Mouse (Mus musculus) layer of hippocampus, adult 18-20 months (tissue): ENCODE data around the gene Fstl3. TPM values are rescaled to one million over a fixed set of nuclear protein-coding genes. Genes with fewer than 3 reads are reported as not detected.

Experiments
- DNase-seq, 2 experiments: peaks; one replicate each; pipeline ENCODE4 v3.0.0; 2022; ENCODE audit warnings: low spot score in 2 of 2
- total RNA-seq, 2 experiments: library from RNA; stranded (reverse); gene quantifications; 2 replicates each; pipeline ENCODE4 v1.2.3; 2021

The Fstl3 gene
- total RNA-seq, 2 experiments from 2014 or later: 1.8 to 2.5 TPM

DNA sequence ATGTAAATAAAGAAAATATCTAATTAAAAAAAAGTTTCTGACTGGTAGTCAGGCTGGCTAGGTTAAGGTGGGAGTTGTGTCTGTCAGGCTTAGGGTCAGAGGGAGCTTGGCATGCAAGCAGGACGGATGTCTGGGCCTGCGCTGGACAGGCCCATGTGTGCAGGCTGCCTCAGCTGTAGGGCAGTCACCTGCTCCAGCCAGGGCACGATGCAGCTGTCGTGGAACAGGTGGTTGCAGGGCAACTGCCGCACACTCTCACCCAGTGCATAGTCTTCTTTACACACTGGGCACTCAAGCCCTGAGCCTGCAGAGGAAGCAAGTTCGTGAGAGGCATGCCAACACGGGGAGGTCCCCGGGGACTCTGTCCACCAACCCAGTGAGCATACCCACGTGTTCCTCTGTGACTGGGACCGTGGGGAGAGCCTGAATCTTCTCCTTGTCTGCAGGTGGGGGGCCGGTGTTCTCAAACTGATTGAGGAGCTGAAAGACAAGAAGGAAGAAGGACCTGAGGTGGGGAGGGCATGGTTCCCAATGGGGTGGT is 16.4 kb upstream of the Fstl3 start:
- no peak for DNase-seq

DNA sequence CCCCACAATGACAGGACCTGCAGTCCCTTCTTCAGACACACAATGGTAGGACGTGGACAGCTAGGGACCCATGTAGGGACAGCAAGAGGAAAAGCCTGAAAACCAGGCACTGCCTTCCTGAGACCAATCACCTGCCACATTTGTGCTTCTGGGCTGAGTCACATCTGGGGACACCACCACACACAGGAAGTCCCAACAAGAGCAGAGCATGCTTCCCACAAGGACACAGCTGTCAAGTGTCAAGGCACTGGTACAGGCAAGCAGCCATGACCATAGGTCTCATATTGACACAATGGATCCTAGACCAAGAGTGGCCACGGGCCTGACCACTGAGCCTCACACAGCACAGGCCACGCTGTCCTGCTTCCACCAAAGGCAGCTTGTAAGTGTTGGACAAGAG is 14.2 kb upstream of the Fstl3 start:
- DNase-seq: no peak

DNA sequence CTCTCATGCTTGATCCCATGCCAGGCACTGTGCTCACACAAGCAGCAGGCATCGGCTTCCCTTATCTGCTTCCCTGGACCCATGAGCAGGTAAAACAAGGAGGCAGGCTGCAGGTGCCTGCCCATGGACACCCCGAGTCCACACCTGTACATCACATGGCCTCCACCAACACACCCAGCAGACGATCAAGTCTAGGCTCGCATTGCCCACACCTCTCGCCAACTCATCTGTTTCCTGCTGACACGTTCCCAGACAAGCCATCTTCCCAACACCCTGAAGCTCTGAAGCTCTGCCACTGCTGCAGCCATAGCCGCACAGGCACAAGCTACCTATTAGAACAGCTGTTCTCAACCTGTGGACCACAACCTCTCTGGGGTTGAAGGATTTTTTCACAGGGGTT is 12.8 kb upstream of the Fstl3 start:
- no peak for DNase-seq

DNA sequence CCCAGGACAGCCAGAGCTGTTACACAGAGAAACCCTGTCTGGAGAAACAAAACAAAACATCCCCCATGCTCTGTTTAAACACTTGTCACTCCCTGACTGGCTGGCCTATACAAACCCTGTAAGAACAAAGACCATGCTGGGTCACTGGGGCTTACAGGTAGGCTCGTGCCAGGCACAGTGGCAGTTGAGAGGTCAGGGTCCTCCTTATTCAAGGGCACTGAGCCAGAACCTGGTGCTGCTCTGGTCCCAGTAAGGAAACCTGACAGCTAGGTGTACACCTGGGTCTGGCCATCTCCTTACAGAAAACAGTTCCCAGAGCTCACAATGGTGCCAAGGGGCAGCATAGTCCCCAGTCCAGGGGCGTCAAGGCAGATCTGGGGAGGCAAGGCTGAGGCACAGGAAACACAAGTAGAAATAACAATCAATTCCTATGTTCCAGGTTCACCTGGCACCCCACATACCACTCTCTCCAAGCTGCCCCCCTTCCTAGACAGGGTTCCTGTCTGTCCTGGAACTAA is 11.8 kb upstream of the Fstl3 start:
- no peak for DNase-seq

DNA sequence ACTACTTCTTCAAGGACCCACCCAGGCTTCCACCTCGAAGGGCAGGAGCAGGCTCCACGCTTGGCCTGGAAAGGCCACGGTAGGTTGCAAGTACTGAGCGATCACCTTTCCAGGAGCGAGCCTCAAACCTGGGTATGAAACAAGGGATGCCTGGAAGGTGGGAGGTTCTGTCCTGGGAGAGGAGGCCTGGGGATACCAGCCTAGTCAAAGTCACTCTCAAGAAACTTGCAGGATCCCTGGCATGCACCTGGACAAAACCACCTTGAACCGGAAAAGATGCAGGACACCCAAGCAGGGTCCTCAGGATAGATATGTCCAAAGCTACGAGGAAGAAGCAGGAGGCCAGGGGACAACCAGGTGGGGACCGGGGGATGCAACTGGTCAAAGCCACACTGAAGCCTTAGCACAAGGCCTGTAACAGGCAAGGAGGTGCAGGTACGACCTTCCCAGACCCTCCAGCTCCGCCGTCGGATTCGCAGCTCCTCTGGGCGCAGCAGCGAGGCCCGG is 11.0 kb upstream of the Fstl3 start:
- no peak for DNase-seq

DNA sequence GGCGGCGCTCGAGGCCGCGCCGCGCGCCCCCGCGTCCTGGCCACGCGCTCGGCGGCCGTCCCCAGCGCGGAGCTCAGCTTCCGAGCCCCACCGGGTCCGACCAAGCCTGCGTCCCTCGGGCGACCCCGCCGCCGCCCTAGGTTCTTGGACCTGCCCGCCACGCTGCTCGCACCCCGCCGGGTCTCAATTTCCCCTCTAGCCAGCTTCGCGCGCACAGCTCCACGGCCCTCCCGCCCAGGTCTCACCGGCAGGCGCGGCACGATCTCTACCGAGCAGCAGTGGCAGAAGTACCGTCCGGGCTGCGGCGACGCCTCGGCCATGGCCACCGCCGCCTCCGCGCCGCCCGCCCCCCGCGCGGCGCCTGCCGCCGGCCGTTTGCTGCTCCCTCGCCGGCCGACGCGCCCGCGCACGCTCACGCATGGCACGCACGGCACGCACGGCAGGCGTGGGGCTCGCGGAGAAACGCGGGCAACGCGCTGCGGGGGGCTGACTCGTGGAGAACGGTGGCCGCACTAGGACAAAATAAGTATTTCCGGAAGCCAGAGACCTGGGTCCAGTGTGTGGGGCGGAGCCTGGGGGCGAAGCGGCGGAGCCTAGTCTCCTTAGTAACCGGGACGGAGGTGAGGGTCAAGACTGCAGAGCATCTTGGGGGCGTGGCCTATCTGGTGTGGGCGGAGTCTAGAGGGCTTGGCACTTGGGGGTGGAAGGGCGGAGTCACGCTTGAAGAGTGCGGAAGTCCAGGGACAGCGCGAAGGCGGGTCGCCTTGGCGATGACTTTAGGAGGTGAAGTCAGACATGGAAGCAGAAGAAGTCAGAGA is 10.4 kb upstream of the Fstl3 start, which contains the start of gene Rnf126:
Gene Rnf126 (minus strand): TSS at position 445 of the 818 bp plus-strand sequence.
- DNase-seq: peak; percentile 98 to 99

DNA sequence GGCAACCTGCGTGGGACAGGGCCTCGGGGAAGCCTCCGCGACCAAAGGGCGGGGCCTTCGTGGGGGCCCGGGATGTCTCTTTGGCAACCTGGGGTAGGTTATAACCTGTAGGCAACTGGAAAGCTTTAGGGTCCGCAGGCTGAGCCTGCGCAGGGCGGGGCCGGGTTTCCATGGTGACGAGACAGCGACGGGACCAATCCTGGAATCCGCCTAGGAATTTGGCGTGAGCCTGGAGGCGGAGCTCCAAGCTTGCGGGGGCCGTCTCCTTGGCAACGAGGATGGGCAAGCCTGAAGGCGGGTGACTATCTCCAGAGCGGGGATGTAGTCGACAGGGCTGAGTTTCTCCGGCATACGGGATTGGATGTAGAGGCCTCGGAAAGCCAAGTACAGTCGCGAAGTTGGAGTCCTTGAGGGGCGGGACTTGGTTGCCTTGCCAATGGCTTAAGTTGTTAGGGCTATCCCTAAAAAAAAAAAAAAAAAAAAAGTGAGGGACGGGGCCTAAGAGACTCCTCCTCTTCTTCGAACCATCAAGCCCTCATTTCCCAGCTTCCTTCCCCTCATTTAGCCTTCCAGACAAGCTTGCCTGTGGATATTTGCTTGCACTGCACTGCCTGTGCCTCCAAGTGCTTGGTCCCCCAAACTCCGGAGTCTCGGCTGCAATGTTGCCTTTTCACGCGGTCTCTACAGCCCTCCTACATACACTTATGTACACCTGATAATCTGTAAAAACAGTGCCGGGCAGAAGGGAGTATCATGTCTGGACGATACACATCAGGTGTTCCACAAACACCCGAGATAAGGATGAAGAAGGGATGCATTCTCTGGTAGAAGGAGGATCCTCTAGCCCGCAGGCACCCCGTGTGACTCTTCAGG is 9.5 kb upstream of the Fstl3 start:
- peak; percentile 96 to 98 for DNase-seq

DNA sequence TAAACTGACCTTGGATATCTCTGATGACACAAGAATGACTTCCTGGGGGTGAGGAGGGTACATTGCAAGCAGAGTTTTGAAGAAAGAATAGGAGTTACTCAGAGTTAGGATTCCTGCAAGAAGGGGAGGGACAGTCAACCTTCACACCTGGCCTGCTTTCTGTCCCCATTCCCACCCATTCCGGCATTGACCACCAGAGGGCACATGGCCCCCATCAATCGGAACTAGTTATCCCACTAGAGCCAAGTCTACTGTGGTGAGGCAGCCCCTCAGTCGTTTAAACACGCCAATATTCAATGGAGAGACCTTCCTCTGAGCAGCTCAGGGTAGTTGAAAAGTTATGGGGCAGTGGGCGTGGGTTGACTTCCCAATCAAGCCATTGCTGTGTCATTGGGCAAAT is 8.7 kb upstream of the Fstl3 start:
- peak; percentile 57 to 86 for DNase-seq

DNA sequence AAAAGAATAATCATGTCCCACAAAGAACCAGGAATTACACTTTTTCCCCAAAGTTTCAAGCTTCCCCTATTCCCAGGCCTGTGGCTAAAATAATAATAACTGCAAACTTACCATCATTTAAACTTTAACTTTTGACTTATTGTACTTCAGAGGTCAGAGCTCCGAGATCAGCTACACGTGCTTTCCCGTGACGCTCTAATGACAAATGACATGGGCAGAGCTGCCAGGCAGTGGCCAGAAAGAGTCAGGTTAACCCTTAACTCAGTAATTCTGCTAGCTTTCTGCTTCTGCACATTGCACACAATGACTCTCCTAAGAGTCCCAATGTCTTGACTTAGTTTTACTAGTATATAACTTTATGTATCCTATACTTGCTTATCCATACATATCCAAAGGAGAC is 7.7 kb upstream of the Fstl3 start:
- DNase-seq: no peak

DNA sequence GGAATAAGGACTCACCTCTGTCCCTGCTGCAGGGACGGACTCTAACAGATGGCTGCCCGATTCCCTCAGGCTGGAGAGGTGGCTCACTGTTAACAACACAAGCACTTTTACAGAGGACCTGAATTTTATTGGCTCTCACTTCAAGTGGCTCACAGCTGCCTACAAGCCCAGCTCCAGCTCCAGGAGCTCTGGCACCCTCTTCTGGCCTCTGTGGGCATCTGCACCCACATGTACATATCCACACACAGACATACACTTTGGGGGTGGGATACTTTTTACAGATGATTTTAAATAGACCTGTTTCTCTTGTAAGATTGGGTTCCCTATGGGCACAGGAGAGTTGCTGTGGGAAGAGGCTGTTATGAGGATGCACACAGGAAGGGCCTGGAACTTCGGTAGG is 4.8 kb upstream of the Fstl3 start:
- no peak for DNase-seq

DNA sequence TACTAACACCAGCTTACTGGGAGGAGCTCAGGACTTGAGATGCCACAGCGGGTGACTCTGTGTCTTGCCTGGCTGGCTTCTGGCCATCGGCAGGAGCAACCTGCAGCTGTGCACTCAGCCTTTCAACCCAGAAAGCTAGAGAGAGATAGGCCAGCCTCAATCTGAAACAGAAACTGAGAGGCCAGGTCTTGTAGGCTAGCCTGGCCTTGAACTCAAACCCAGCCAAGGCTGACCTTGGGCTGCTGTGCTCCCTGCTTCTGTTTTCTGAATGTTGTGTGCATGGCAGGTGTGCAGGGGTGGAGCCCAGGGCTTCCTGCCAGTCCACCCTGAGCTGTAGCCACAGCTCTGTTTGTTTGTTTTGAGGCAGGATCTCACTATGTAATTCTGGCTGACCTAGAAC is 3.9 kb upstream of the Fstl3 start:
- DNase-seq: no peak

DNA sequence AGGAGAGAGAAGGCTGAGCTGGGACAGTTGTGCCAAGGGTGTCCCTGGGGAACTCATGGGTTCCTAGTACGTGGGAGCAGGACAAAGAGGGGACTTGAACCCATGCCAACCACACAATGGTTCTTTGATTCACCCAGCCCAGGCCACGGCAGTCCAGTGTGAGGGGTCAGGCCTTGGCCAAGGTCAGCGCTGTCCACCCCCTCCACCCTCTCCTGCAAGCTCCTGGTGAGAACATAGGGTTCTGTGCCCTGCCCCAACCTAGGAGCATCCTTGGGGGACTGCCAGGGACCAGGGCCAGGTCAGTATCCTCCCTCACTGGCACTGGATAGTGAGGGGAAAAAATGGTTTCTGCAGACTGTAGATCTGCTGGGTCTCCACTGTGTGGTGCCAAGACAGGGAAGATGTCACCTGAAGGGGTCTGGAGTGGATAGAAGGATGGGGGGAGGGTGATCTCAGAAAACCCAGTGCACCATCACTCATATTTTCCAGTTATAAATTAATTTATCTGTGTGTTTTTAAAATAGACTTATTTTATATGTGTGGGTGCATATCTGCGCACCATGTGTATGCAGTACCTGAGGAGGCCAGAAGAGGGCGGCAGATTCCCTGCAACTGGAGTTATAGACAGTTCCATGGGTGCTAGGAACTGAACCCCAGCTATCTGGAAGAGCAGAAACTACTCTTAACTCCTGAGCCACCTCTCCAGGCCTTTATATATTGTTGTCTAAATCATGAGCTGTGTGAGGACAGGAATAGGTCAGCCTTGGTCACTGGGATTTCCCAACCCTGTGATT is 2.4 kb upstream of the Fstl3 start:
- no peak for DNase-seq

DNA sequence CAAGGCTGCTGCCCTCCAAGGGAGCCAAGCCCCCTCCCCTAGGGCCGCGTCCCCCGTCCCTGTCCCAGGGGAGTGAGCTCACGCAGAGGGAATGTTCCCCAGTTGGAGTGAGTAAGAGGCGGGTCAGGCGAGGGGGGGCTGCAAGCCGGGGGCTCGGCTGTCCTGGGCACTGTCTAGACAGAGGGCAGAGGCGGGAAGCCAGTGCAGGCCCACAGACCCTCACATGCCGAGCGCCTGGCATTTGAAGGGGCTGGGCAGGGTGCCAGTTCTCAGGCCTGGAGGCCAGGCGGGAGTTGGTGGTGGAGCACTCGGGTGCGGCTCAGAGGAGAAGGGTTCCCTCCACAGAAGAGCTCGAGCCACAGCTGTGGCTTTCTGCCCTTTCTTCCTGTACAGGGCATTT is 934 bp downstream of the Fstl3 start:
- no peak for DNase-seq

DNA sequence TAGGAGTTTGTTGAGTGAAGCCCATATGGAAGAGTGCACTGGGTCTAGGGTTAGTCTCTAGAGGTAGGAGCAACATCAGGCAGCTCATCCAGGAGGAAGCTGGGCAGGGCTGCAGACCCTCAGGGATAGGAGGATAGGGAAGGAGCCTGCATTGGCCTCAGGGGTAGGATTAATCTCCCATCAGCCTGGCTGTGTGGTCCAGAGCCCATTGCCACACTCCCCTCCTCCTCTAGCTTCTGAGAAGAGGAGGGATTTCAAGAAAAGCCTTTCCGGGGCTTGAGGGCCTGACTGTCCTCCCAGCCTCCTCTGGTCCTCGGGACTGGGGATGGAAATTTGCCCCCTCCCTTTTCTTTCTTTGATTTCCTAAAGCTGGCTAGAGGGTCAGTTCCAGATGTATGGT is 2.1 kb downstream of the Fstl3 start:
- no peak for DNase-seq

DNA sequence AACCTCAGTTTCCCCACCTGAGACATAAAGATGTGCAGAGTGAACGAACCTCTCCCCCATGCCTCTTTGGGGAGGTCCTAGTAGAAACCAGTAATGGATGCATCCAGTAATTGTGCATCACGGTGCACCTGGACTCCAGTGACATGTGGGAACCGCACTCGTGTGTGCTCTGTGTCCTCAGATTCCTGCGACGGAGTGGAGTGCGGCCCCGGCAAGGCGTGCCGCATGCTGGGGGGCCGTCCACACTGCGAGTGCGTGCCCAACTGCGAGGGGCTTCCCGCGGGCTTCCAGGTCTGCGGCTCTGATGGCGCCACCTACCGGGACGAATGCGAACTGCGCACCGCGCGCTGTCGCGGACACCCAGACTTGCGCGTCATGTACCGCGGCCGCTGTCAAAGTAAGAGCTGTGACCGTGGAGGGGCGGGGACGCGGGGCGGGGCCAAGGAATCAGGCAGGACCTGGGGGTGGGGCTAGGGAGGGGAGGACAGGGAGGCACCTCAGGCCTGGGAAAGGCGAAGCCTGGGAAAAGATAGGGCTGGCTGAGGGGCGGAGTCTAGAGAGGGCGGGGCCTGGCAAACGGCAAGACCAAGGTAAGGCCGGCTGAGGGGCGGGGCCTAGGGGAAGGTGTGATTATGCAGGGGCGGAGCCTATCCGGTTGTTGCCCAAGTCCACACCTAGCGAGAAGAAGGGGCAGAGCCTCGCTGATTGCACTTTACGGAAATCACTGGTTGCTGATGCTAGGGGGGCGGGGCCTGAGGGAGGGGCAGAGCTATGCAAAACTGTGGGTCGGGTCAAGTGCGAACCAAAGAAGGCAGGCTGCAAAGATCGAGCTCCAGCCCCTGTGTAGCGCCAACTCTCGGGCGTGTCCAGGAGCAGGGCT is 3.0 kb downstream of the Fstl3 start:
- peak; percentile 94 to 98 for DNase-seq

DNA sequence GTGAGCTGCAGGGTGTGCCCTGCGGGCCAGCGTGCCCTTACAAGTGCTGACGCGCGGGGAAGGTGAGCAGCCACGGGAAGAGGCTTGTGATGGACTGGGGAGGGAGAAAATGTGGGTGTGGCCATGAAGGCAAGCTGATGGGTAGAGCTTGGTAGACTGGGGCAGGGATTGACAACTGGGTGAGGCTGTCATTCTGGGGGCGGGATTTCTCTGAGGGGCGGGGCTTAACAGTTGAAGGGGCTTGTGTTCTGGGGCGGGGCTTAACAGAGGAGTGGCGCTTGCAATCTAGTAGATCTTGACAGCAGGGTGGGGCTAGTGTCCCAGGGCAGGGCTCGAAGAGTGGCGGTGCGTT is 3.6 kb downstream of the Fstl3 start:
- DNase-seq: no peak

DNA sequence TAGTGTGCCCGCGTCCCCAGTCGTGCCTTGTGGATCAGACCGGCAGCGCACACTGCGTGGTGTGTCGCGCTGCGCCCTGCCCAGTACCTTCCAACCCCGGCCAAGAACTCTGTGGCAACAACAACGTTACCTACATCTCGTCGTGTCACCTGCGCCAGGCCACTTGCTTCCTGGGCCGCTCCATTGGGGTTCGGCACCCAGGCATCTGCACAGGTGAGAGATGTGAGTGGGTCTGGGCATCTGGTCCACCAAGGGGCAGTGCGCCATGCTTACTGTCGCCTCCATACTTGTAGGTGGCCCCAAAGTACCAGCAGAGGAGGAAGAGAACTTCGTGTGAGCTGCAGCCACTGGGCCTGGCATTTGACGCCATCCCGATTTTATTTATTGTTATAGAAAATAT is 4.1 kb downstream of the Fstl3 start:
- DNase-seq: no peak

DNA sequence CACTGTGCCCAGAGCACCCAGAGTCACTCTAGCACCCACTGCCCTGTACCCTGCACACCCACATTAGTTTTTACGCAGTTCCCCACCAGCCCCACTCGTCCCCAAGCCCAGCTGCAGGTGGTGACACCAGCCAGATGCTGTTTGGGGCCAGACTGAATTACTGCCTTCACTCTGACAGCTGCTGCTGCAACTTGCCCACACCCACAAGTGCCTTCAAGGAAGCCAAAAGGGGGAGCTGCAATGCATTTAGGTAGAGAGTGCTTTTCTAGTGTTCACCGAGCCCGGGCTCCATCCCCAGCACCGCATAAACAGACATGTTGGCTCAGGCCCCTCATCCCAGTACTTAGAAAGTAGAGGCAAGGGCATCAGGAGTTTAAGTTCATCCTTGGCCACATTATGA is 4.9 kb downstream of the Fstl3 start:
- no peak for DNase-seq

DNA sequence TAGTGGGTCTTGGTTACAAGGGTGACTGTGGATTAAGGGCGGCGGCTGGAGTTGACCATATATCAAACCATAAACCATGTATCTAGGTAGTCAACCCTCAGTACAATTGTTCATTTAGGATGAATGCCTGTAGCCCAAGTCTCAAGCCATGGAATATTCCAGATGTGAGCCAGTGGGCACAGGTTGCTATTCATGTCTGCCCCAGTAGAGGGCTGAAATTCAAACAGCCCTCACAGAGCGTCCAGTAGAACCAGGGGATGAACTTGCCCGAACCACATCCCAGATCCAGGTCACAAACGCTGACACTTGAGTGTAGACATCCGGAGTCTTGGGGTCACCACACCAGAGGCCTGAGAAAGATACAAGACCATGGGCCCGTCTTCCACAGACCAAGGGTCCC is 6.0 kb downstream of the Fstl3 start:
- DNase-seq: no peak
